Mouse (Mus musculus) MEL (cell line): ENCODE results near the gene Sell. TPM values are rescaled to one million over a fixed set of nuclear protein-coding genes. Genes with fewer than 3 reads are reported as not detected.

ENCODE experiments used
- DNase-seq: peaks from one replicate; pipeline ENCODE4 v3.0.0; 2011; ENCODE audit warnings: low read depth, low spot score
- H3K27ac ChIP-seq: 2 replicates; pipeline ENCODE4 v1.5.1; 2012; ENCODE audit warnings: low read depth, mild to moderate bottlenecking, control low read depth, low read length, moderate library complexity; ENCODE audit not compliant: control insufficient read depth
- H3K27me3 ChIP-seq, 2 experiments: fragments of 150-350 bp in 1 of 2; sonication (generic) in 1 of 2; 2 replicates each; pipeline ENCODE4 v1.6.1; 2012; ENCODE audit warnings: low read length in 2 of 2, mild to moderate bottlenecking in 2 of 2, improper control_type of control experiment in 1 of 2, moderate library complexity in 1 of 2; ENCODE audit not compliant: insufficient read depth in 2 of 2, control insufficient read depth in 1 of 2
- H3K36me3 ChIP-seq, 2 experiments: 2 replicates each; pipeline ENCODE4 v1.6.1; 2012 to 2014; ENCODE audit warnings: low read length in 2 of 2, improper control_type of control experiment in 1 of 2, inconsistent platforms in 1 of 2, mild to moderate bottlenecking in 1 of 2; ENCODE audit not compliant: insufficient read depth in 2 of 2, control insufficient read depth in 1 of 2
- H3K4me1 ChIP-seq, 2 experiments: fragments of 150-350 bp in 1 of 2; sonication (generic) in 1 of 2; 2 replicates each; pipeline ENCODE4 v1.6.1; 2012; ENCODE audit warnings: low read length in 2 of 2, improper control_type of control experiment in 1 of 2, mild to moderate bottlenecking in 1 of 2; ENCODE audit not compliant: insufficient read depth in 2 of 2, control insufficient read depth in 1 of 2
- H3K4me3 ChIP-seq, 2 experiments: fragments of 150-350 bp in 1 of 2; sonication (generic) in 1 of 2; 2 replicates each; pipeline ENCODE4 v1.5.1; 2012; ENCODE audit warnings: low read depth in 2 of 2, low read length in 2 of 2, mild to moderate bottlenecking in 2 of 2, moderate library complexity in 2 of 2, control low read depth in 1 of 2, improper control_type of control experiment in 1 of 2; ENCODE audit not compliant: control insufficient read depth in 1 of 2, insufficient read depth in 1 of 2
- H3K79me2 ChIP-seq: 2 replicates; pipeline ENCODE4 v1.6.1; 2012; ENCODE audit warnings: mild to moderate bottlenecking, low read length, moderate library complexity; ENCODE audit not compliant: control insufficient read depth, poor library complexity, insufficient read depth
- H3K9ac ChIP-seq: 2 replicates; pipeline ENCODE4 v1.6.1; 2012; ENCODE audit warnings: low read depth, mild to moderate bottlenecking, control low read depth, low read length, moderate library complexity; ENCODE audit not compliant: control insufficient read depth, poor library complexity, severe bottlenecking
- H3K9me3 ChIP-seq: fragments of 150-350 bp; sonication (generic); replicated peaks from 2 replicates; pipeline ENCODE4 v1.6.1; 2012; ENCODE audit warnings: mild to moderate bottlenecking, low read length, improper control_type of control experiment, moderate library complexity; ENCODE audit not compliant: insufficient read depth
- CHD1 ChIP-seq: IDR thresholded peaks from 2 replicates; pipeline ENCODE4 v1.6.1; 2012; ENCODE audit warnings: low read depth, mild to moderate bottlenecking, inconsistent platforms, low read length, improper control_type of control experiment
- CTCF ChIP-seq, 3 experiments: IDR thresholded peaks in 2 of 3; conservative IDR thresholded peaks in 1 of 3; 2 replicates each; pipeline ENCODE4 v1.5.1; 2011 to 2012; ENCODE audit warnings: low read length in 3 of 3, low read depth in 2 of 3, mild to moderate bottlenecking in 2 of 3, improper control_type of control experiment in 1 of 3, inconsistent platforms in 1 of 3, mixed read lengths in 1 of 3, moderate library complexity in 1 of 3; ENCODE audit not compliant: control insufficient read depth in 1 of 3, insufficient read depth in 1 of 3, poor library complexity in 1 of 3, severe bottlenecking in 1 of 3
- E2F4 ChIP-seq: IDR thresholded peaks from 2 replicates; pipeline ENCODE4 v1.6.1; 2011; ENCODE audit warnings: low read depth, low read length, improper control_type of control experiment, borderline replicate concordance
- ETS1 ChIP-seq: IDR thresholded peaks from 2 replicates; pipeline ENCODE4 v1.6.1; 2012; ENCODE audit warnings: low read depth, mild to moderate bottlenecking, inconsistent platforms, low read length, improper control_type of control experiment, moderate library complexity
- GABPA ChIP-seq: IDR thresholded peaks from 2 replicates; pipeline ENCODE4 v1.6.1; 2012; ENCODE audit warnings: low read depth, mild to moderate bottlenecking, inconsistent platforms, low read length, improper control_type of control experiment, moderate library complexity
- GATA1 ChIP-seq: IDR thresholded peaks from 2 replicates; pipeline ENCODE4 v1.6.1; 2011; ENCODE audit warnings: low read depth, low read length, improper control_type of control experiment
- KAT2A ChIP-seq: conservative IDR thresholded peaks from 2 replicates; pipeline ENCODE4 v1.6.1; 2012; ENCODE audit warnings: low read depth, low read length, improper control_type of control experiment, inconsistent platforms
- MAX ChIP-seq: IDR thresholded peaks from 2 replicates; pipeline ENCODE4 v1.6.1; 2011; ENCODE audit warnings: low read length, improper control_type of control experiment
- MAZ ChIP-seq: IDR thresholded peaks from 2 replicates; pipeline ENCODE4 v1.6.1; 2012; ENCODE audit warnings: low read depth, mild to moderate bottlenecking, inconsistent platforms, low read length, improper control_type of control experiment
- MEF2A ChIP-seq: IDR thresholded peaks from 2 replicates; pipeline ENCODE4 v1.6.1; 2014; ENCODE audit warnings: low read depth, mild to moderate bottlenecking, inconsistent platforms, low read length, improper control_type of control experiment; ENCODE audit not compliant: poor library complexity, insufficient replicate concordance, severe bottlenecking; ENCODE audit errors: extremely low read depth
- MXI1 ChIP-seq: IDR thresholded peaks from 2 replicates; pipeline ENCODE4 v1.6.1; 2011; ENCODE audit warnings: mild to moderate bottlenecking, low read depth, low read length, improper control_type of control experiment
- MYB ChIP-seq: IDR thresholded peaks from 2 replicates; pipeline ENCODE4 v1.6.1; 2011; ENCODE audit warnings: mild to moderate bottlenecking, low read depth, low read length, improper control_type of control experiment
- POLR2AphosphoS5 ChIP-seq: IDR thresholded peaks from 2 replicates; pipeline ENCODE4 v1.6.1; 2012; ENCODE audit warnings: low read depth, borderline replicate concordance, mild to moderate bottlenecking, inconsistent platforms, low read length, moderate library complexity, mixed read lengths
- RAD21 ChIP-seq: IDR thresholded peaks from 2 replicates; pipeline ENCODE4 v1.6.1; 2011; ENCODE audit warnings: mild to moderate bottlenecking, low read depth, low read length, improper control_type of control experiment
- SMC3 ChIP-seq: IDR thresholded peaks from 2 replicates; pipeline ENCODE4 v1.6.1; 2011; ENCODE audit warnings: low read depth, low read length, improper control_type of control experiment
- TCF12 ChIP-seq: IDR thresholded peaks from 2 replicates; pipeline ENCODE4 v1.6.1; 2014; ENCODE audit warnings: low read depth, mild to moderate bottlenecking, inconsistent platforms, low read length, improper control_type of control experiment, moderate library complexity
- ZC3H11A ChIP-seq: IDR thresholded peaks from 2 replicates; pipeline ENCODE4 v1.6.1; 2012; ENCODE audit warnings: low read depth, mild to moderate bottlenecking, inconsistent platforms, low read length, improper control_type of control experiment
- ZMIZ1 ChIP-seq: IDR thresholded peaks from 2 replicates; pipeline ENCODE4 v1.6.1; 2012; ENCODE audit warnings: low read depth, mild to moderate bottlenecking, inconsistent platforms, low read length, improper control_type of control experiment, moderate library complexity
- ZNF384 ChIP-seq: IDR thresholded peaks from 2 replicates; pipeline ENCODE4 v1.6.1; 2012; ENCODE audit warnings: low read depth, mild to moderate bottlenecking, inconsistent platforms, low read length, improper control_type of control experiment
- polyA plus RNA-seq, 2 experiments: library from polyadenylated mRNA; stranded (reverse) in 1 of 2; unstranded in 1 of 2; fragments of >175 nt in 1 of 2; fragments of >200 nt in 1 of 2; gene quantifications; 2 replicates each; pipeline versions ENCODE4 v1.2.1 to v1.2.4; 2012; ENCODE audit warnings: low replicate concordance in 2 of 2, low read depth in 1 of 2; ENCODE audit not compliant: insufficient read length in 2 of 2, insufficient read depth in 1 of 2, missing spikeins in 1 of 2
- total RNA-seq: library from RNA; depleted of rRNA; stranded (reverse); fragments of 300-350 nt; gene quantifications from 2 replicates; pipeline ENCODE4 v1.2.3, GENCODE M21; 2012

The Sell gene
- total and polyA plus RNA-seq, 3 experiments = 0.04 TPM; not detected in 2

DNA sequence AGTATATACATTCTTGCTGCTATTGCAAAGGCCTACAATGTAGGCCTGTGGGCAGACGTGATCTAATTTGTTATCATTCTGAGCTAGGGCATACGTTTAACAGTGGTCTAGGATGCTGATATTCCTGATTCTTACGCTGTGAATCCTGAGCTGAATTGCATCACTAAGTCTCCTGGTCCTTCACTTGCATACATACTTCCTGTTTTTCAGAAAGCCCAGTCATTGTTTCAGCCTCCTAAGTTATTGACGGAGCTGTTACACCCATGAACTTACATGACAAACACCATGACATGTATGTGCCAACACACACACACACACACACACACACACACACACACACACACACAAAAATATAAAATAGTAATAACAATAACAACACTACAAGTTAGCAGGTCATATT is 1.7 kb upstream of the Sell start:
- Histone ChIP-seq H3K4me1 (peaks cover 3 to 4% of the 10 kb centered on the region in 2 experiments; a peak in 3 of 4 replicates), H3K27ac (no peak overlapping the region), H3K4me3 (no peak overlapping the region), H3K27me3 (peaks cover 0 to 1% of the 10 kb centered on the region in 2 experiments; a peak in 1 of 4 replicates), H3K79me2 (no peaks in the 10 kb centered on the region), H3K9ac (no peak overlapping the region), H3K9me3 (no peaks in the 10 kb centered on the region), H3K36me3 (no peaks in the 10 kb centered on the region)
- peak; percentile 54 for DNase-seq
- TF ChIP-seq ZNF384 = no peak
- TF ChIP-seq SMC3 = no peak
- TF ChIP-seq ZMIZ1 = no peak
- TF ChIP-seq MEF2A = no peak
- TF ChIP-seq MYB = no peak
- no peak for TF ChIP-seq MXI1
- no peak for TF ChIP-seq MAX
- TF ChIP-seq E2F4 = no peak
- TF ChIP-seq MAZ = no peak
- TF ChIP-seq POLR2AphosphoS5 = no peak
- TF ChIP-seq ZC3H11A = no peak
- no peak for TF ChIP-seq TCF12
- no peak for TF ChIP-seq ETS1
- TF ChIP-seq KAT2A = no peak
- no peak for TF ChIP-seq RAD21
- TF ChIP-seq CHD1 = no peak
- TF ChIP-seq CTCF (IDR thresholded peaks at IDR 0.05 in 2 of 3, conservative IDR thresholded peaks at IDR 0.05 in 1 of 3; ENCODE audit: control insufficient read depth in 1 of 3, insufficient read depth in 1 of 3, low read depth in 2 of 3, low read length in 3 of 3, poor library complexity in 1 of 3, severe bottlenecking in 1 of 3) = no peak

DNA sequence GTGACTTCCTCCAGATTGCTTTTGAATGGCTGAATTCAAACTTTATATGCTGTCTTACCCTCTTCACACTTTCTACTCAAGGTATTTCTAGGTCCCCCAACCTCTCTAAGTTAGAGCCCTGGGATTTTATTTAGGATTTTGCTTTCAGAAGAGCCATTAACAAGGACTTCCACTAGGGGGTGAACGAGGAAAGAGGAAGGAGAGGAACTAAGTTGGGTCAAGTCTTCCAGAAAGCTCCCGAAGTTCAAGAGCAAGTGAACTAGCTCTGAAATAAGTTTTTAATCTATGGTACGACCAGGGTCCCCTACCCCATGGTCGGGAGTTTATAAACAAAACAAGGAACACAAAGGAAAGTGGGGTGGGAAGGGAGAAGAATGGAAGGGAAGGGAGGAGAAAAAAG is 504 bp upstream of the Sell start:
- DNase-seq = peak; percentile 59
- H3K9me3 ChIP-seq = no peaks in the 10 kb centered on the region
- no peak overlapping the region for H3K27ac ChIP-seq
- H3K4me3 ChIP-seq = no peak overlapping the region
- no peaks in the 10 kb centered on the region for H3K36me3 ChIP-seq
- H3K4me1 ChIP-seq = peaks cover 3 to 4% of the 10 kb centered on the region in 2 experiments; a peak in 3 of 4 replicates
- peaks cover 0 to 1% of the 10 kb centered on the region in 2 experiments; a peak in 1 of 4 replicates for H3K27me3 ChIP-seq
- TF ChIP-seq CTCF (IDR thresholded peaks at IDR 0.05 in 2 of 3, conservative IDR thresholded peaks at IDR 0.05 in 1 of 3; ENCODE audit: control insufficient read depth in 1 of 3, insufficient read depth in 1 of 3, low read depth in 2 of 3, low read length in 3 of 3, poor library complexity in 1 of 3, severe bottlenecking in 1 of 3) (peak in 2 of 3 experiments; percentile 44 to 66; a peak in 3 of 6 replicates), GABPA (no peak), SMC3 (peak; percentile 62), ETS1 (no peak), GATA1 (no peak), ZC3H11A (peak; percentile 57), RAD21 (peak; percentile 62)
- H3K79me2 ChIP-seq = no peaks in the 10 kb centered on the region
- H3K9ac ChIP-seq = no peak overlapping the region
